Mouse (Mus musculus): ENCODE data around the gene Insl6. TPM values are rescaled to one million over a fixed set of nuclear protein-coding genes. Genes with fewer than 3 reads are reported as not detected.

The Insl6 gene
- total and polyA plus RNA-seq, 3 experiments: 2.2 to 9.9 TPM; not detected in 1

GRCm38 (mm10) chr19:29326822-29327552 is 1.8 kb upstream of the Insl6 start:
- peak; percentile 92 for DNase-seq (ENCODE audit: low read depth, low spot score)
- peak overlapping the region; percentile 38 for H3K9ac ChIP-seq (ENCODE audit: control insufficient read depth, low read depth, low read length, poor library complexity, severe bottlenecking)
- no peak for TF ChIP-seq GABPA (IDR thresholded peaks at IDR 0.05; ENCODE audit: low read depth, low read length)
- TF ChIP-seq ZKSCAN1 (IDR thresholded peaks at IDR 0.05; ENCODE audit: low read depth, low read length): no peak
- no peak for TF ChIP-seq JUND (IDR thresholded peaks at IDR 0.05; ENCODE audit: low read depth, low read length)
- no peak for TF ChIP-seq TCF12 (IDR thresholded peaks at IDR 0.05; ENCODE audit: low read depth, low read length)
- no peak for TF ChIP-seq ZC3H11A (IDR thresholded peaks at IDR 0.05; ENCODE audit: low read depth, low read length)
- TF ChIP-seq MAFK (IDR thresholded peaks at IDR 0.05; ENCODE audit: borderline replicate concordance, low read depth, low read length): no peak
- TF ChIP-seq ZNF384 (IDR thresholded peaks at IDR 0.05; ENCODE audit: low read depth, low read length): peak; percentile 59; the same call in 1 of the 2 replicates
- TF ChIP-seq POLR2A (IDR thresholded peaks at IDR 0.05; ENCODE audit: control insufficient read depth in 1 of 2, insufficient read depth in 1 of 2, low read depth in 1 of 2, low read length in 2 of 2, poor library complexity in 1 of 2): no peak; a peak in 1 of 4 replicates
- peak; percentile 36 for TF ChIP-seq RAD21 (IDR thresholded peaks at IDR 0.05; ENCODE audit: low read depth, low read length)
- TF ChIP-seq SMC3 (IDR thresholded peaks at IDR 0.05; ENCODE audit: low read depth, low read length): peak; percentile 50
- no peak for TF ChIP-seq UBTF (IDR thresholded peaks at IDR 0.05; ENCODE audit: borderline replicate concordance, insufficient read depth, low read depth, low read length)
- TF ChIP-seq ETS1 (IDR thresholded peaks at IDR 0.05; ENCODE audit: low read depth, low read length): peak; percentile 35; the same call in 1 of the 2 replicates
- peak; percentile 69; the same call in 1 of the 2 replicates for TF ChIP-seq BHLHE40 (IDR thresholded peaks at IDR 0.05; ENCODE audit: borderline replicate concordance, low read depth, low read length)
- TF ChIP-seq HCFC1 (IDR thresholded peaks at IDR 0.05; ENCODE audit: low read depth, low read length): no peak
- TF ChIP-seq USF2 (IDR thresholded peaks at IDR 0.05; ENCODE audit: borderline replicate concordance in 1 of 2, insufficient read depth in 1 of 2, low read depth in 1 of 2, low read length in 2 of 2): no peak
- no peak for TF ChIP-seq ZMIZ1 (IDR thresholded peaks at IDR 0.05; ENCODE audit: low read depth, low read length)
- TF ChIP-seq GATA1 (IDR thresholded peaks at IDR 0.05; ENCODE audit: low read depth, low read length): peak; percentile 46
- no peak; a peak in 1 of 4 replicates for TF ChIP-seq EP300 (IDR thresholded peaks at IDR 0.05; ENCODE audit: low read depth in 1 of 2, low read length in 2 of 2)
- TF ChIP-seq TAL1 (IDR thresholded peaks at IDR 0.05; ENCODE audit: low read length): no peak
- no peak for TF ChIP-seq CHD2 (IDR thresholded peaks at IDR 0.05; ENCODE audit: low read length)
- no peak for TF ChIP-seq USF1 (IDR thresholded peaks at IDR 0.05; ENCODE audit: low read depth, low read length)
- no peak for TF ChIP-seq POLR2AphosphoS2 (IDR thresholded peaks at IDR 0.05; ENCODE audit: low read length)
- no peak for TF ChIP-seq NELFE (IDR thresholded peaks at IDR 0.05; ENCODE audit: low read depth, low read length)
- TF ChIP-seq E2F4 (IDR thresholded peaks at IDR 0.05; ENCODE audit: borderline replicate concordance, low read depth, low read length): no peak
- TF ChIP-seq MEF2A (IDR thresholded peaks at IDR 0.05; ENCODE audit: extremely low read depth, insufficient replicate concordance, low read depth, low read length, poor library complexity, severe bottlenecking): no peak
- TF ChIP-seq KAT2A (conservative IDR thresholded peaks at IDR 0.05; ENCODE audit: low read depth, low read length): no peak
- TF ChIP-seq ELF1 (IDR thresholded peaks at IDR 0.05; ENCODE audit: low read depth, low read length): no peak; the same call in 1 of the 2 replicates
- no peak for TF ChIP-seq CHD1 (IDR thresholded peaks at IDR 0.05; ENCODE audit: low read depth, low read length)
- TF ChIP-seq MXI1 (IDR thresholded peaks at IDR 0.05; ENCODE audit: low read depth, low read length): peak; percentile 72; the same call in 1 of the 2 replicates
- TF ChIP-seq NRF1 (IDR thresholded peaks at IDR 0.05; ENCODE audit: insufficient read depth, low read depth, low read length, poor library complexity, severe bottlenecking): no peak
- TF ChIP-seq POLR2AphosphoS5 (IDR thresholded peaks at IDR 0.05; ENCODE audit: borderline replicate concordance, low read depth, low read length): no peak
- peak in 2 of 3 experiments; percentile 21 to 50; a peak in 3 of 6 replicates for TF ChIP-seq CTCF (IDR thresholded peaks at IDR 0.05 in 2 of 3, conservative IDR thresholded peaks at IDR 0.05 in 1 of 3; ENCODE audit: control insufficient read depth in 1 of 3, insufficient read depth in 1 of 3, low read depth in 2 of 3, low read length in 3 of 3, poor library complexity in 1 of 3, severe bottlenecking in 1 of 3)
- TF ChIP-seq MYC (IDR thresholded peaks at IDR 0.05; ENCODE audit: low read depth, low read length): no peak
- TF ChIP-seq TBP (IDR thresholded peaks at IDR 0.05; ENCODE audit: low read depth, low read length): peak; percentile 71
- no peak for TF ChIP-seq RCOR1 (IDR thresholded peaks at IDR 0.05; ENCODE audit: low read depth, low read length)

More at GRCm38 (mm10) chr19:29326822-29327552, 1.8 kb upstream of the Insl6 start:
- Histone ChIP-seq H3K4me3 (ENCODE audit: control insufficient read depth in 1 of 2, insufficient read depth in 1 of 2, low read depth in 2 of 2, low read length in 2 of 2) (peak overlapping the region; percentile 39 to 61), H3K27ac (ENCODE audit: control insufficient read depth, low read depth, low read length) (0 out of 2 replicates have a peak overlapping the region, but pooled peaks have one; percentile 0), H3K79me2 (ENCODE audit: control insufficient read depth, insufficient read depth, low read length, poor library complexity) (no peaks in the 10 kb centered on the region), H3K36me3 (ENCODE audit: control insufficient read depth in 1 of 2, insufficient read depth in 2 of 2, low read length in 2 of 2) (peaks cover 0 to 5% of the 10 kb centered on the region in 2 experiments; a peak in 1 of 4 replicates), H3K4me1 (ENCODE audit: control insufficient read depth in 1 of 2, insufficient read depth in 2 of 2, low read length in 2 of 2) (peaks cover 6 to 12% of the 10 kb centered on the region in 2 experiments), H3K9me3 (replicated peaks; ENCODE audit: insufficient read depth, low read length) (no peaks in the 10 kb centered on the region), H3K27me3 (ENCODE audit: control insufficient read depth in 1 of 2, insufficient read depth in 2 of 2, low read length in 2 of 2) (peaks cover 12 to 13% of the 10 kb centered on the region in 2 experiments)
